In genomic region chr7:127425911-127426310, GRCm38 (mm10) we compare ENCODE assay signal across 24 mouse cellular contexts. TPM values are rescaled to one million over a fixed set of nuclear protein-coding genes. Genes with fewer than 3 reads are reported as not detected.
DNase-seq lines count a peak whose midpoint lies in the region; ATAC-seq lines count a peak whose summit lies in the region.
"Had no signal": no experiment of that assay in that cellular context is flagged by ENCODE, and none has a peak within 500 bp of the region (broad histone marks: within the 10 kb centered on the region; RNA-seq: fewer than 3 reads in every experiment).

No protein-coding gene starts in this region.

- H3K27ac ChIP-seq in heart, embryonic 16.5 days (ENCODE audit: low read length): 0 out of 2 replicates have a peak overlapping the region, but pooled peaks have one; percentile 24
- no peak overlapping the region for H3K27ac ChIP-seq in kidney, embryonic 14.5 days (ENCODE audit: low read depth, low read length)
- H3K27ac ChIP-seq: embryonic facial prominence, embryonic 13.5 days; forebrain, embryonic 13.5 days; hindbrain, embryonic 13.5 days had no signal

- peaks cover 4% of the 10 kb centered on the region; the same call in 1 of the 2 replicates for H3K27me3 ChIP-seq in heart, embryonic 16.5 days (ENCODE audit: control insufficient read depth, insufficient read depth, low read length)
- peaks cover 9% of the 10 kb centered on the region; the same call in 1 of the 2 replicates for H3K27me3 ChIP-seq in kidney, embryonic 14.5 days (ENCODE audit: control insufficient read depth, insufficient read depth, low read length)
- H3K27me3 ChIP-seq: Patski had no signal

- H3K4me1 ChIP-seq in heart, embryonic 16.5 days (ENCODE audit: control insufficient read depth, insufficient read depth, low read length): peaks cover 9% of the 10 kb centered on the region
- H3K4me1 ChIP-seq in kidney, embryonic 14.5 days (ENCODE audit: control insufficient read depth, insufficient read depth, low read length): peaks cover 7% of the 10 kb centered on the region; the same call in 1 of the 2 replicates

- H3K4me2 ChIP-seq in heart, embryonic 16.5 days (ENCODE audit: low read depth, low read length): no peak overlapping the region
- H3K4me2 ChIP-seq in kidney, embryonic 14.5 days (replicated peaks; ENCODE audit: low read depth, low read length): no peak overlapping the region
- H3K4me2 ChIP-seq: embryonic facial prominence, embryonic 13.5 days; forebrain, embryonic 13.5 days; heart, embryonic 13.5 days; hindbrain, embryonic 13.5 days had no signal

- WGBS in heart, embryonic 16.5 days: 77% methylated on average over 2 of the region's 2 CpGs
- WGBS in kidney, embryonic 14.5 days: 84% methylated on average over 2 of the region's 2 CpGs

- H3K4me3 ChIP-seq in heart, embryonic 16.5 days (ENCODE audit: low read length): no peak overlapping the region
- H3K4me3 ChIP-seq in kidney, embryonic 14.5 days (ENCODE audit: low read length): no peak overlapping the region
- H3K4me3 ChIP-seq: embryonic facial prominence, embryonic 13.5 days; forebrain, embryonic 13.5 days; heart, embryonic 13.5 days; hindbrain, embryonic 13.5 days had no signal

- DNase-seq in heart, adult 18-20 months: no peak
- peak; percentile 28 for DNase-seq in kidney, adult 18-20 months
- DNase-seq in kidney, postnatal 25 days: peak; percentile 17 to 71
- DNase-seq in kidney, postnatal 10 days: no peak
- DNase-seq in kidney, postnatal 36 days: peak; percentile 55 to 68
- no peak for DNase-seq in urinary bladder, postnatal 14 days (ENCODE audit: low spot score)
- DNase-seq: adrenal gland, postnatal 14 days; B cell, adult 2 months; cerebellum, adult 18-20 months; cerebellum, adult 9-11 months; cerebellum, postnatal 36 days; forebrain, postnatal 0 days; gastrocnemius, postnatal 14 days; heart, postnatal 14 days had no signal

- 0 out of 2 replicates have a peak, but pooled peaks cover 2% of the 10 kb centered on the region for H3K9me3 ChIP-seq in heart, embryonic 16.5 days (replicated peaks; ENCODE audit: control insufficient read depth, low read length)
- no peaks in the 10 kb centered on the region for H3K9me3 ChIP-seq in kidney, embryonic 14.5 days (ENCODE audit: control insufficient read depth, low read length)
- H3K9me3 ChIP-seq: embryonic facial prominence, embryonic 13.5 days; forebrain, embryonic 13.5 days; heart, embryonic 13.5 days; hindbrain, embryonic 13.5 days had no signal

- no peak for ATAC-seq in heart, embryonic 16.5 days (replicated peaks; ENCODE audit: extremely low read depth, insufficient read depth, low FRiP score)
- ATAC-seq in kidney, embryonic 14.5 days (ENCODE audit: low FRiP score, low TSS enrichment): no peak
- ATAC-seq: activated CD4-positive, CD25-positive, alpha-beta regulatory T cell, adult 4 months; CD4-positive, CD25-positive, alpha-beta regulatory T cell, adult 4 months; forebrain, embryonic 13.5 days; forebrain, postnatal 0 days; Patski had no signal

- no peak overlapping the region for H3K9ac ChIP-seq in heart, embryonic 16.5 days (ENCODE audit: low read length)
- H3K9ac ChIP-seq in kidney, embryonic 14.5 days (ENCODE audit: low read depth, low read length): no peak overlapping the region
- H3K9ac ChIP-seq: embryonic facial prominence, embryonic 13.5 days; forebrain, embryonic 13.5 days; forebrain, postnatal 0 days; heart, embryonic 13.5 days; hindbrain, embryonic 13.5 days had no signal

- H3K36me3 ChIP-seq in heart, embryonic 16.5 days (ENCODE audit: control insufficient read depth, insufficient read depth): no peaks in the 10 kb centered on the region
- H3K36me3 ChIP-seq in kidney, embryonic 14.5 days (ENCODE audit: control insufficient read depth, insufficient read depth, low read length): no peaks in the 10 kb centered on the region
- H3K36me3 ChIP-seq: embryonic facial prominence, embryonic 13.5 days; G1E; heart, embryonic 13.5 days; hindbrain, embryonic 13.5 days had no signal

RNA-seq across cellular contexts. Expression of gene Zfp688, which starts 4.0 kb away (rescaled TPM):
- polyA plus RNA-seq in heart, embryonic 16.5 days (2015; fragmentation: Nextera tagmentation; extraction: Ambion mirVana): 14.1 and 14.8 TPM in 2 replicates
- 1 to 10 TPM; 1.7 to 2.4 TPM for total RNA-seq in heart, adult 18-20 months (2021)
- polyA plus RNA-seq in kidney, embryonic 14.5 days (2014; fragmentation: Nextera tagmentation; extraction: Ambion mirVana): 26.8 and 27.6 TPM in 2 replicates

RNA-seq across cellular contexts. Expression of gene Zfp764, which starts 19.3 kb away (rescaled TPM):
- polyA plus RNA-seq in heart, embryonic 16.5 days (2015; fragmentation: Nextera tagmentation; extraction: Ambion mirVana): 6.5 and 6.6 TPM in 2 replicates
- 1 to 10 TPM; 2.4 to 3.3 TPM for total RNA-seq in heart, adult 18-20 months (2021)
- polyA plus RNA-seq in kidney, embryonic 14.5 days (2014; fragmentation: Nextera tagmentation; extraction: Ambion mirVana): 6.8 and 8.8 TPM in 2 replicates

RNA-seq across cellular contexts. Expression of gene Zfp689, which starts 23.0 kb away (rescaled TPM):
- polyA plus RNA-seq in heart, embryonic 16.5 days (2015; fragmentation: Nextera tagmentation; extraction: Ambion mirVana): 3.6 and 4.3 TPM in 2 replicates
- 1 to 10 TPM; 1.3 TPM for total RNA-seq in heart, adult 18-20 months (2021)
- polyA plus RNA-seq in kidney, embryonic 14.5 days (2014; fragmentation: Nextera tagmentation; extraction: Ambion mirVana): 6.4 and 10.8 TPM in 2 replicates

RNA-seq across cellular contexts. Expression of gene E430018J23Rik, which starts 32.5 kb away (rescaled TPM):
- polyA plus RNA-seq in heart, embryonic 16.5 days (2015; fragmentation: Nextera tagmentation; extraction: Ambion mirVana): 4.7 and 5.6 TPM in 2 replicates
- total RNA-seq in heart, adult 18-20 months (2021): 1 to 10 TPM; 3.4 to 3.7 TPM
- polyA plus RNA-seq in kidney, embryonic 14.5 days (2014; fragmentation: Nextera tagmentation; extraction: Ambion mirVana): 5.5 and 8.0 TPM in 2 replicates

RNA-seq across cellular contexts. Expression of gene Prr14, which starts 33.5 kb away (rescaled TPM):
- polyA plus RNA-seq in heart, embryonic 16.5 days (2015; fragmentation: Nextera tagmentation; extraction: Ambion mirVana): 31.6 and 31.8 TPM in 2 replicates
- total RNA-seq in heart, adult 18-20 months (2021): 10 to 100 TPM; 21.1 to 22.2 TPM
- 40.9 and 48.4 TPM in 2 replicates for polyA plus RNA-seq in kidney, embryonic 14.5 days (2014; fragmentation: Nextera tagmentation; extraction: Ambion mirVana)

Comparison
In these comparisons a context has a peak if more than half of its experiments do, and no peak if none do; other contexts are left out.
1. DNase-seq: peak in kidney, adult 18-20 months (single experiment), kidney, postnatal 25 days (2 of 2) and kidney, postnatal 36 days (2 of 2); none in heart, adult 18-20 months (0 of 2), kidney, postnatal 10 days (single experiment) and urinary bladder, postnatal 14 days (single experiment).